Mouse (Mus musculus) cerebellum, adult 2 months (tissue): ENCODE data around the gene Akap8.

ENCODE experiments used
- CTCF ChIP-seq: fragments of 200-500 bp; IDR thresholded peaks from 2 replicates; pipeline ENCODE4 v1.5.1; 2011; ENCODE audit warnings: low read depth, mild to moderate bottlenecking, control low read depth, low read length, moderate library complexity, borderline replicate concordance; ENCODE audit not compliant: insufficient read depth
- POLR2A ChIP-seq: fragments of 200-500 bp; IDR thresholded peaks from 2 replicates; pipeline ENCODE4 v1.6.1; 2011; ENCODE audit warnings: low read length, control low read depth, borderline replicate concordance; ENCODE audit not compliant: insufficient read depth

- no peak for TF ChIP-seq CTCF
- no peak for TF ChIP-seq POLR2A
Measured at GRCm38 (mm10) chr17:32307963-32308362, 13.1 kb downstream of the Akap8 start.
